Mouse (Mus musculus) adrenal gland, postnatal 4 days (tissue): ENCODE measurements at regions not wholly inside any gene's neighbourhood (a gene's known extent, or its start where the extent isn't known, plus 50 kb on each side); places are given as distances from the start of the nearest gene placed in this dataset.

Source experiments
- DNase-seq, 2 experiments: peaks; one replicate each; pipeline ENCODE4 v3.0.0; 2021 to 2022; ENCODE audit warnings: low spot score in 2 of 2, mixed read lengths in 2 of 2

- DNase-seq = no peak
These were observed 73.5 kb upstream of the Ctnnb1 start for GRCm38 (mm10) chr9:120855293-120856050.

GRCm38 (mm10) chr9:120857849-120858510 lies 71.0 kb upstream of the Ctnnb1 start:
- DNase-seq = no peak

- DNase-seq = no peak
These were observed 67.9 kb upstream of the Ctnnb1 start for GRCm38 (mm10) chr9:120860969-120861595.

GRCm38 (mm10) chr9:120861788-120862345 lies 67.1 kb upstream of the Ctnnb1 start:
- DNase-seq = no peak

GRCm38 (mm10) chr9:120864410-120864809 lies 64.6 kb upstream of the Ctnnb1 start:
- no peak for DNase-seq

GRCm38 (mm10) chr9:120866251-120866650 lies 62.8 kb upstream of the Ctnnb1 start:
- DNase-seq = no peak

- DNase-seq = no peak
These were observed 62.3 kb upstream of the Ctnnb1 start for GRCm38 (mm10) chr9:120866709-120867108.

- DNase-seq = no peak
These were observed 61.2 kb upstream of the Ctnnb1 start for GRCm38 (mm10) chr9:120867861-120868260.

GRCm38 (mm10) chr9:120868330-120868729 lies 60.7 kb upstream of the Ctnnb1 start:
- DNase-seq = no peak

- no peak for DNase-seq
These were observed 59.5 kb upstream of the Ctnnb1 start for GRCm38 (mm10) chr9:120869432-120870081.

- no peak for DNase-seq
These were observed 55.7 kb upstream of the Ctnnb1 start for GRCm38 (mm10) chr9:120873293-120873692.

GRCm38 (mm10) chr9:120874416-120874976 lies 54.5 kb upstream of the Ctnnb1 start:
- no peak for DNase-seq

GRCm38 (mm10) chr9:120877101-120877500 lies 51.9 kb upstream of the Ctnnb1 start:
- DNase-seq = no peak
